Mouse (Mus musculus): ENCODE data around the gene Fshr.
A peak's percentile ranks its signal among the peaks of the same experiment; 100 is the strongest.

The Fshr gene

DNA sequence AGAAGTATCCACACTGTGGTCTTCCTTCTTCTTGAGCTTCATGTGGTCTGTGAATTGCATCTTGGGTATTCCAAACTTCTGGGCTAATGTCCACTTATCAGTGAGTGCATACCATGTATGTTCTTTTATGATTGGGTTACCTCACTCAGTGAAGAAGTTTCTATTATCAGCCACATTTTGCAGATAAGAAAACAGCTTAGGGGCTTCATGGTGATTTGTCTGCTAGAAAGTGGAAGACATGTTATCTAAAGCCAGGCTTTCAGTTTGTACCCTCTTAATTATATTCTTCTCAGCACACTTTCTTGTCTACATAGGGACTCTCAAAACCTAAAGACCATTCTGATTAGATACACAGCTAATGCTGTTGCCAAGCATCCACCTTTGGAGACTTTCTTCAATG is 165.8 kb downstream of the Fshr start:
- no peak for DNase-seq (ENCODE audit: low read depth, low spot score)

GRCm38 (mm10) chr17:89032981-89033380 is 167.5 kb downstream of the Fshr start:
- no peak for DNase-seq (ENCODE audit: low read depth, low spot score)

DNA sequence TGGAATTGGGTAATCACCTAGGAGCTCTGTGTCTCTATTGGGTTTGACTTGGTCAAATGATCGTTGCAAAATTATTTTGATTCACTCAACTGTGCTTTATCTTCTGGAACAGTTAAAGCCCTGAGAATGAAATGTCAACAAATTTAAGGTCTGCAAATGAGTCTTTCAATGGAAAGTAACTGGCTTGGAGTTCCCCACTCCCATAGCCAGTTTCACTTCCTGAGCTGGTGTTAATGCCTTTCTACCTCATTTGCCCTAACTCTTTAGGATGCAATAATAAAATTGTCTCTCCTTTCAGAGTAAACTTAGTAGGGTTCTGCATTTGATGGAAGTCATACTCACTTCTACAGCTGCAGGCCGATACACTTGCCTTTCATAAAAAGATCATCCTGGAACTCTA is 181.0 kb downstream of the Fshr start:
- no peak for DNase-seq (ENCODE audit: low read depth, low spot score)

DNA sequence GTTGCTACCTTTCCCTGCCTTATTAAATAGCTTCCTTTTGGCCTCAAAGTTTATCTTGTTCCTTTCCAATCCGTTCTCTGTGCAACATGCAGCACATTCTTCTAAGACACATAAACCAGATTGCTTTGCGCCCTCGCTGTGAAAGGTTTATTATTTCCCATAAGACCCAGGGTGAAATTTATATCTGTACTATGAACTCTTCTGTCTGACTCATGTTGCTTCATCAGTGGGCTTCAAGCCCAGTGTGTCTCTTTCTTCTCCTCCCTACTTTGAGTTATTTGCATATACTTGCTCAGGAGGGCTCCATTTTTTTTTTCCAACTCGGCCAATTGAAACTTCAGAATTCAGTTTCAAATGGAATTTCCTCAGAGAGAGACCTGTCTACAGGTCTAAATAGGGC is 183.5 kb downstream of the Fshr start:
- no peak for DNase-seq (ENCODE audit: low read depth, low spot score)

DNA sequence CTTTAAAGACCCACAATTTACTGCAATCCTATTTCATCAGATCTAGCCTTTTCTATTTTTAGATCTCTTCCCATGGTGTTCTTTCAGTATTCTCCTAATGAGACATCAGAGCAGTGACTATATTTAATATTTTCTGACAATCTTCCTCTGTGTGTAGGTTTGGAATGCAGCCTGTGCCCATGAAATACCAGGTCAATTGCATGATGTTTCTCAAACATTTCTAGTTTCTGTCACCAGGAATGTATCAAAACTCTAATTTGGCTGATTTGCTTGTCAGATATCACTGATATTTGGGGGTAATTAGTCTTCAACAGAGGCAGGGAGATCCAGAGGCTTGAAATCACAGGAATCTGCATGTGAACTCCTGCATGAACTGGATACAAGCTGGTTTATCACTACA is 186.8 kb downstream of the Fshr start:
- no peak for DNase-seq (ENCODE audit: low read depth, low spot score)

DNA sequence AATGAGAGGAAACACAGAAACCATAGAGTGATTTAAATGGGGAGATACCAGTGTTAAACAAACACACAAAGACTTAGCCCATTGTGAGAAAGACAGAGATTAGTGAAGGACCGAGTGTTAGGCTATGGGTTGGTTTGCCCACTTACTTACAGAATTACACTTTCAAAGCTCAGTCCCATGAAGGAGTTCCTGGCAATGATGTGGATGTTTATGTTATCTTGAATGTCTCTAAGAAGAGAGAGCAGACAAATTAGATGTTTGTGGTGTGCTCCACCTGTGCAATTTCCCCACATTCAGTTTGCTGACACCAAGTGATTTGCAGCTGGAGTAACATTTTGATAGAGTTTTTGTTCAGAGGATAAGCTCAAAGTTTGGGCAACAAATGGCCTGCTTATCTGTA is 191.4 kb downstream of the Fshr start:
- DNase-seq (ENCODE audit: low read depth, low spot score) = no peak

GRCm38 (mm10) chr17:89008680-89009079 is 191.8 kb downstream of the Fshr start:
- no peak for DNase-seq (ENCODE audit: low read depth, low spot score)

- DNase-seq (ENCODE audit: low read depth, low spot score) = no peak
These were observed 194.5 kb downstream of the Fshr start for GRCm38 (mm10) chr17:89005959-89006358.

DNA sequence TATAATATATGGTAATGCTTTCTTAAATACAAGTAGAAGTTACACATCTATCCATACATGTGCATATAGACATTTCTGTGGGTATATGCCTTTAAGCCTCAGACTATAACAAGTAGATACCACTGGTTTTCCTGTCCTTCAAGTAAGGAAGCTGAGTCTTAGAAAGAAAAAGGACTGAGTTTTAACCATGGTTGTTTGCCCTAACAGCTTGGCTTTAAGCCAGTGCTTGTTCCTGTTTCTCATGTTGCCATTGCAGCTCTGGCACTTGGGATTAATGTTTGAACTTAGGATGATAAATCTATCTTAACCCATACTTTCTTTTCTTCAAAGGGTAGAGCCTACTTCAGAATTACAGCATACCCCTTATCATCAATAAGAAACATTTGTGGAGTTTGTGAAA is 200.6 kb downstream of the Fshr start:
- no peak for DNase-seq (ENCODE audit: low read depth, low spot score)

- no peak for DNase-seq (ENCODE audit: low read depth, low spot score)
These were observed 202.2 kb downstream of the Fshr start for GRCm38 (mm10) chr17:88998243-88998642.

DNA sequence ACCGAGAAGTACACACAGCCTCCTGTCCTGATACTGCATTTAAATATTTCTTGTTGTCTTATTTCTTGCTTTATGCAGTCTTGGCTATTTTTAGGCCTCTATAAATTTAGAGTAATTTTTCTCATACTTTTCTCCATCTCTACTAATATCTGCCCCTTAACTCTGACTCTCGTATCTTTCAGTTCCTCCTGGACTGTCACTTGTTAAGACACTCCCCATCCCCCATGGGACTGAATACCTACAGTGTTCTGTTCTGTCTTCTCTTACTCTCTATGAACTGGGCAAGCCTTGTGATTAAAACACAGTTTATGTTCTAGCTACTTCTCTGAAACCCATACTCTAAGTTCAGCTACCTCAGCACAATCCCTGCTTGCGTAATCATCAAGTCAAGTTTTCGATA is 209.2 kb downstream of the Fshr start:
- DNase-seq (ENCODE audit: low read depth, low spot score) = no peak

DNA sequence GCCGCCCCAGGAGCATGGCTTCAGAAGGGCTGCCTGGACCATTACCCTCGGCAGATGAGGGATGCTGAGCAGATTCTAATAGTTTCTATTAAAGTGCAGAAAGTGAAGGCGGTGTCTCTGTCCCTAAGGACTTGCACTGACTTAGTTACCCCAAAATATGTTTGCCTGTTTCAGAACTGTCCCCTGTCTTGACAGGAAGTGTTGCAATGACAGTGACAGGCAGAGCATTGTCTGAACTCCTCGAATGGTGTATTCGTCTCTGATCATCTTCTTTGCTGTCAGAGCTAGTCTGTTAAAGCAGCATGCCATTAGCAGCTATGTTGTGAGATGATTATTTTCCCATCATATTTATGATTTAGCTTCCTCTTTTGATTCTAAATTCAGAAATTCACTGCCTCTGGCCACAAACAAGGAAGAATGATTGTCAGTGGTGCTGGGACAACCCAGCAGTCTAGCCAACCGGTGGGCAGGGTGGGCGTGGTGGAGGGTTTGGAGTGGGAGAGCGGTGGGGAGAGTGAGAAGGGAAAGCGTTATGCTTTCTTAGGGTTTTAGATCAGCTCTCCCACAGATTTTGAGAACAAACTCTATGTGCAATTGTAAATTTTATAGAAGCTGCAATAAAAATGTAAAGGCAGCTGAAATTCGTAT is 219.6 kb downstream of the Fshr start:
- no peak for DNase-seq (ENCODE audit: low read depth, low spot score)

GRCm38 (mm10) chr17:88974538-88974937 is 225.9 kb downstream of the Fshr start:
- DNase-seq (ENCODE audit: low read depth, low spot score) = no peak

DNA sequence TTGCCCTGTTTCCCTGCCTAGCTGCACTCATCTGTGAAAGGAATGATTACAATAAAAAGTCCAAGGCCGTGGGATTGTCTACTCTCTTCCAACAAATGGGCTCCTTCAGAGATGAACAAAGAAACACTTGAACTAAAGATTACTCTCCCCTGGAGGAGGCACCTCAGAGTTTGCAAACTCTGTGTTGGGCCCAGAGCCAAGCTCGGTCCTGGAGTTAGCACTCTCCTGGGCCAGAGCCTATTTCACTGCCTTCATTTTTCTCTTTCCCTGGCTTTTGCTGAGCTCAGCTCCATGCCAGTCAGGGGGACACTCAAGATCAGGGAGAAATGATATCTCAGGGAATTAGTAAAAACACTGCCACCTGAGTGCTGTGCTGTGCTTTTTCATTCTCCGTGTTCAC is 234.4 kb downstream of the Fshr start:
- DNase-seq (ENCODE audit: low read depth, low spot score) = no peak

- peak; percentile 56 for DNase-seq (ENCODE audit: low read depth, low spot score)
These were observed 246.5 kb downstream of the Fshr start for GRCm38 (mm10) chr17:88954011-88954410.

DNA sequence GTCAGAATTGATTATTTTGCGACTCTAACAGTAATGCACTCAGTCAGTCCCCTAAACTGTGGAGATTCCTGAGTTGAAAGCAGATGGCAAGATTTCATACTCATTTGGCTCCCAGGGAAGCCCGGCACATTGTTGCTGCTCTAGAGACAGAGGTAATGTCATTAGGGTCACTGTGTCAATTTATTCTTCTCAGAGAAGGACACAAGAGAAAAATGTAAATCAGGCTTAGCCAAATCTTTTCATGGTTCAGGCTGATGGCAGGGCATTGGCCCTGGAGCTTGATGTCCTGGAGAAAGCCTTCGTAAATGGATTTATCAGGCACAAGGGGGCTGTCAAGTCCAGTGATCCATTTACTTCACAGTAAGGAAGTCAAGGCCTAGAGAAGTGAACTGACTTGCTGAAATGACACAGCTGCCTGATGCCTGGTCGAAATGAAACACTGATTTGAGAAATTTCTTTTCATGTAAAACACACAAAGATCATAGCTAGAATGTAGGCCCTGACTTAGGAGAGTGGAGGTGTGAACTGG is 262.3 kb downstream of the Fshr start:
- DNase-seq (ENCODE audit: low read depth, low spot score) = peak; percentile 82

DNA sequence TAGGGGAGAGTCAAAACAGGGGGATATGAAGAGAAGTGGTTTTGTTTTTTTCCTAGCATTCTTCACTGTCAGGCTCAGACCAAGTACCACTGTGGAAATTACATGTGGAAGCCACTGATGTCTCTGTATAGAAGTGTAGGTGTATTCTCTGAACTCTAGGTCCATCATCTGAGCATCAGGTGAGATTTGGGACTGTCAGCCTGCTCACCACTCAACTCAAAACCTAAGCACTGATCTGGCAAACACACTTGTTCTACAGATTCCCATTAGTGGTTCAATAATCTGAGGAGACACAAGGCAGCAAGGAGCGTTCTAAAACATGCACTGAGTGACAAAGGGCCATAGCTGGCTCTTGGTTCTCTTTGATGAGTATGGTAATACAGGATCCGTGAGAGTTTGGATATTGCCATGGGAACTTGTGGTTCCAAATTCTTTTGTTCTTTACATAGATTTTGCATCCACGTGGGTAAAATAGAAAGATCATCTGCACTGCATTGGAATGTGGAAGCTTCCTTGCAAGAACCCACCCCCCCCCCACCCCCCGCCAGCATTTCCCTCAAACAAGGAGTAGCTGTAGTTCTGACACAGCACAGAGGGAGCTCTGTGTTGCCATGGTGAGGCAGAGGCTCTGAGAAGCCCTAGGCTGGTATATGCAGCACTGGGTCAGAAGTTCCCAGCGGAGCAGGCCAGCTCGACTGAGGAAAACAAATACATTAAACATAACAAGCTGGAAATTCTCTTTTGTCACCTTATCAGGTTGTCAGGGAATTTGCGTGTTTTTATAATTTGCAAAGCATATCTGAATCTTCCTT is 262.9 kb downstream of the Fshr start:
- peak; percentile 82 for DNase-seq (ENCODE audit: low read depth, low spot score)

- no peak for DNase-seq (ENCODE audit: low read depth, low spot score)
These were observed 263.5 kb downstream of the Fshr start for GRCm38 (mm10) chr17:88936941-88937340.

Measured in mesoderm, embryonic 11.5 days (tissue).